Mouse (Mus musculus): ENCODE measurements around the gene Syde1. TPM values are rescaled to one million over a fixed set of nuclear protein-coding genes. Genes with fewer than 3 reads are reported as not detected.

Gene Syde1
- polyA plus RNA-seq, 1 experiment from 2014 or later = 13.8 TPM

DNA sequence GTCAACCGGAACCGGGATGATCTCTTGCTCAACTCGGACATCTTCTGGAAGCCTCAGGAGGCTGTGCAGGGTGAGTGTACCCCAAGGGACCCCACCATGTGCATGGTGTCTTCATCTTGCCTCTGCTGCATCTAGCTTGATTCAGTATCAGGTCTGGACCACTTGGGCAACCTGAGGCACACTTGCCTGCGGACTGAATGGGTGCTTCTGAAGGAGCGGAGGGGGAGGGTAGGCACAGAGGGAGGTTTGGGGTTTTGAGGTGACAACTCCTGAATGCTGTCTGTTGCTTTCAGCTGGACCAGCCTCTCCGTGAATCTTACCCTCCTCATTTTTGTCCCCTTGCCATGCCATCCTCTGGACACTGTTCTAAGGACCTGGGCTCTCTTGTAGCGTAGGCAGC, 10.6 kb downstream of the Syde1 start:
- ATAC-seq (replicated peaks; ENCODE audit: low FRiP score, low read depth) (no peak), DNase-seq (ENCODE audit: low spot score) (no peak)
- H3K9me3 ChIP-seq (replicated peaks; ENCODE audit: low read length) = no peaks in the 10 kb centered on the region
- H3K4me3 ChIP-seq (replicated peaks; ENCODE audit: low read depth, low read length) = no peak overlapping the region
- no peaks in the 10 kb centered on the region for H3K4me1 ChIP-seq (replicated peaks; ENCODE audit: insufficient read depth, low read length)
- H3K4me2 ChIP-seq (ENCODE audit: low read length) = no peak overlapping the region
- no peak overlapping the region for H3K27ac ChIP-seq
- peaks cover 67% of the 10 kb centered on the region for H3K36me3 ChIP-seq (ENCODE audit: insufficient read depth, low read length)
- WGBS = 92% methylated on average over 7 of the region's 7 CpGs
- no peak for TF ChIP-seq CTCF (IDR thresholded peaks at IDR 0.05; ENCODE audit: low read depth)
- no peaks in the 10 kb centered on the region for H3K27me3 ChIP-seq (ENCODE audit: insufficient read depth, low read length)
- H3K9ac ChIP-seq (ENCODE audit: low read depth, low read length) = no peak overlapping the region

DNA sequence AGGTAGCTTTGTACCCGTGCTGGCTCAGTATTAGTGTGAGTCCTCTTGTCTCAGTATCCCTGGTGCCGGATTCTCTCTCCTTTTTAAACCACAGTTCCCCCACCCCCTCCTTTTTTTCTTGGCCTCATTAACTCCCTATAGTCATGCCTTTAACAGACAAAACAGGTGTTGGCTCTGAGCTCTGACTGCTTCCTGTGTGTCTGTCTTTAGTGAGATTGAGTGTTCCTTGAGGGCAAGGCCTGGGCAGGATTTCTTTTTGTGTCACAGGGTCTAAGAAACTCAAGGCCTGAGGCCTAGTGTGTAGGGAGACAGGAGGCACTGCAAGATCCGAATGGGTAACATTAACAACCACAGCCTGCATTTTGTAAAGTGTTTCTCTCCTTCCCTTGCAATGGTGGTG, 13.6 kb downstream of the Syde1 start:
- no peaks in the 10 kb centered on the region for H3K9me3 ChIP-seq (replicated peaks; ENCODE audit: low read length)
- no peak overlapping the region for H3K4me2 ChIP-seq (ENCODE audit: low read length)
- ATAC-seq (replicated peaks; ENCODE audit: low FRiP score, low read depth) (no peak), DNase-seq (ENCODE audit: low spot score) (no peak)
- no peak for TF ChIP-seq CTCF (IDR thresholded peaks at IDR 0.05; ENCODE audit: low read depth)
- no peaks in the 10 kb centered on the region for H3K4me1 ChIP-seq (replicated peaks; ENCODE audit: insufficient read depth, low read length)
- no peak overlapping the region for H3K4me3 ChIP-seq (replicated peaks; ENCODE audit: low read depth, low read length)
- no peaks in the 10 kb centered on the region for H3K27me3 ChIP-seq (ENCODE audit: insufficient read depth, low read length)
- no peak overlapping the region for H3K27ac ChIP-seq
- H3K36me3 ChIP-seq (ENCODE audit: insufficient read depth, low read length) = peaks cover 38% of the 10 kb centered on the region; the same call in 1 of the 2 replicates
- 57% methylated on average over 3 of the region's 3 CpGs for WGBS
- H3K9ac ChIP-seq (ENCODE audit: low read depth, low read length) = no peak overlapping the region

DNA sequence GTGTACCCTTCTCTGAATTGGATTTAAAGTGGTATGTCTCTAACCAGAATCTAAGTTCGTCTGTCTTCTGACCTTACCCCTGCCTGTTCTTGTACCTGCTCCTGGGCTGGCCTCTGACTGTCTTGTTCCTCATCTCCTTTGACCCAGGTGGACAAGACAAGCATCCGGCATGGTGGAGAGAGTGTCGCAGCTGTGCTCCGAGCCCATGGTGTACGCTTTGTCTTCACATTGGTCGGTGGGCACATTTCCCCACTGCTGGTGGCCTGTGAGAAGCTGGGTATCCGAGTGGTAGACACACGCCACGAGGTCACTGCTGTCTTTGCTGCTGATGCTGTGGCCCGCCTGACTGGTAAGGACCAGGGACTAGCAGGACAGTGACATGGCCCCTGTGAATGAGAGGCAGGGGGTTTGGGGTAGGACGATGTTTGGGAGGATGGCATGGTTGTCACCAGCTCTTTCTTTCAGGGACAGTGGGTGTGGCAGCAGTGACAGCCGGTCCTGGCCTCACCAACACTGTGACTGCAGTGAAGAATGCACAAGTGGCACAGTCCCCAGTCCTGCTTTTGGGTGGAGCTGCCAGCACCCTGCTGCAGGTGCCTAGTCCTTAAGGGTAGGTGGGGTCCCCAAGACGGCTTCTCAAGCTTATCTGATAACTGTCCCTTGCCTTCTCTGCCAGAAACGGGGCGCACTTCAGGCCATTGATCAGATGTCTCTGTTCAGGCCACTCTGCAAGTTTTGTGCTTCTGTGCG, 15.2 kb downstream of the Syde1 start:
- H3K27ac ChIP-seq = no peak overlapping the region
- DNase-seq (ENCODE audit: low spot score) = no peak
- no peak overlapping the region for H3K4me2 ChIP-seq (ENCODE audit: low read length)
- H3K9ac ChIP-seq (ENCODE audit: low read depth, low read length) = no peak overlapping the region
- ATAC-seq (replicated peaks; ENCODE audit: low FRiP score, low read depth) = no peak
- TF ChIP-seq CTCF (IDR thresholded peaks at IDR 0.05; ENCODE audit: low read depth) = no peak
- no peak overlapping the region for H3K4me3 ChIP-seq (replicated peaks; ENCODE audit: low read depth, low read length)
- no peaks in the 10 kb centered on the region for H3K27me3 ChIP-seq (ENCODE audit: insufficient read depth, low read length)
- 95% methylated on average over 16 of the region's 16 CpGs for WGBS
- H3K4me1 ChIP-seq (replicated peaks; ENCODE audit: insufficient read depth, low read length) = no peaks in the 10 kb centered on the region
- peaks cover 35% of the 10 kb centered on the region; the same call in 1 of the 2 replicates for H3K36me3 ChIP-seq (ENCODE audit: insufficient read depth, low read length)
- H3K9me3 ChIP-seq (replicated peaks; ENCODE audit: low read length) = no peaks in the 10 kb centered on the region

DNA sequence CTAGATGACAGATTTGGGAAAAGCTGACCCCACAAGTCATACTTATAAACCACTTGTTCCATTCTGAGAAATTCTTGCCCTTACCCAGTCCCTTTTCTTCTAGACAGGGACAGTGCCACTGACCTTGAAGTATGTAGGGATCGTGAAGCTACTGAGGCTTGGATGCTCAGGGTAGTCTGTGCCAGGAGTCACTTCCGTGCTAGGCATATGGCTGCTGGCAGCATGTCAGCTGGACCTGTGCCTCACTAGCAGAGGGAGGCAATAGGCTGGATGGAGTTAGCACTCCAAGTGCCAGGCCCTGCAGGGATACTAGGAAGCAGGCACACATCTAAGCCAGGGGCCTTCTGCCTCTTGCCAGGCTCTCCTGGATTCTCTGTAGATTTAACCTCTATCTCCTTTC, 16.1 kb downstream of the Syde1 start:
- 66% methylated on average over 2 of the region's 2 CpGs for WGBS
- H3K4me3 ChIP-seq (replicated peaks; ENCODE audit: low read depth, low read length) = no peak overlapping the region
- TF ChIP-seq CTCF (IDR thresholded peaks at IDR 0.05; ENCODE audit: low read depth) = no peak
- peak overlapping the region; percentile 88; the same call in 1 of the 2 replicates for H3K4me2 ChIP-seq (ENCODE audit: low read length)
- peaks cover 29% of the 10 kb centered on the region; the same call in 1 of the 2 replicates for H3K36me3 ChIP-seq (ENCODE audit: insufficient read depth, low read length)
- no peaks in the 10 kb centered on the region for H3K9me3 ChIP-seq (replicated peaks; ENCODE audit: low read length)
- no peak for ATAC-seq (replicated peaks; ENCODE audit: low FRiP score, low read depth)
- no peak for DNase-seq (ENCODE audit: low spot score)
- no peak overlapping the region for H3K27ac ChIP-seq
- H3K4me1 ChIP-seq (replicated peaks; ENCODE audit: insufficient read depth, low read length) = no peaks in the 10 kb centered on the region
- no peak overlapping the region for H3K9ac ChIP-seq (ENCODE audit: low read depth, low read length)
- no peaks in the 10 kb centered on the region for H3K27me3 ChIP-seq (ENCODE audit: insufficient read depth, low read length)

DNA sequence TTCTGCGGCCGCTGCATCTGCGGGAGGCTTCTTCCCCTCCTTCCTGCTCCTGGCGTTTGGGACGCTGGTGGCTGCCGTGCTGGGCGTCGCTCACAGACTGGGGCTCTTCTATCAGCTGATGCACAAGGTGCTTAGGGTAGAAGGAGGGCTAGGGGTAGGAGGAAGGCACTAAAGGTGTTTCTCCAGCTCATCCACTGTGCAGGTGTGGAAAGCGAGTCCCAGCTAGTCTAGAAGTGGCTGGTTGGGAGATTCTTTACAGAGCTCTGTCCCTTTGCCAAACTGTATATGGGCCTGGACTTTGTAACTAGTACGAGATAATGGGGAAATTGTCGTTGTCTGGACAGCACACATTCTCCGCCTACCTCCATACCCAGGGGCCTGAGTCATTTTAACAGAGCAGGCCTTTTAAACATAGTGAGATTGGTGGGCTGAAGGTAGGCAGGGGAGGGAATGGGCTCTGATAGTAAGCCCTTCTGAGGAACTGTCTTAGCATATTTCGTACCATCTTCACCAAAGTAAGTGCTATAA, 16.6 kb downstream of the Syde1 start:
- H3K9me3 ChIP-seq (replicated peaks; ENCODE audit: low read length) = no peaks in the 10 kb centered on the region
- WGBS = 13% methylated on average over 13 of the region's 13 CpGs
- peak overlapping the region; percentile 95 for H3K27ac ChIP-seq
- peak overlapping the region; percentile 65 for H3K4me3 ChIP-seq (replicated peaks; ENCODE audit: low read depth, low read length)
- no peaks in the 10 kb centered on the region for H3K27me3 ChIP-seq (ENCODE audit: insufficient read depth, low read length)
- no peaks in the 10 kb centered on the region for H3K4me1 ChIP-seq (replicated peaks; ENCODE audit: insufficient read depth, low read length)
- H3K36me3 ChIP-seq (ENCODE audit: insufficient read depth, low read length) = 0 out of 2 replicates have a peak, but pooled peaks cover 26% of the 10 kb centered on the region
- no peak for TF ChIP-seq CTCF (IDR thresholded peaks at IDR 0.05; ENCODE audit: low read depth)
- peak overlapping the region; percentile 88 for H3K4me2 ChIP-seq (ENCODE audit: low read length)
- peak; percentile 23 for ATAC-seq (replicated peaks; ENCODE audit: low FRiP score, low read depth)
- no peak for DNase-seq (ENCODE audit: low spot score)
- H3K9ac ChIP-seq (ENCODE audit: low read depth, low read length) = peak overlapping the region; percentile 79

DNA sequence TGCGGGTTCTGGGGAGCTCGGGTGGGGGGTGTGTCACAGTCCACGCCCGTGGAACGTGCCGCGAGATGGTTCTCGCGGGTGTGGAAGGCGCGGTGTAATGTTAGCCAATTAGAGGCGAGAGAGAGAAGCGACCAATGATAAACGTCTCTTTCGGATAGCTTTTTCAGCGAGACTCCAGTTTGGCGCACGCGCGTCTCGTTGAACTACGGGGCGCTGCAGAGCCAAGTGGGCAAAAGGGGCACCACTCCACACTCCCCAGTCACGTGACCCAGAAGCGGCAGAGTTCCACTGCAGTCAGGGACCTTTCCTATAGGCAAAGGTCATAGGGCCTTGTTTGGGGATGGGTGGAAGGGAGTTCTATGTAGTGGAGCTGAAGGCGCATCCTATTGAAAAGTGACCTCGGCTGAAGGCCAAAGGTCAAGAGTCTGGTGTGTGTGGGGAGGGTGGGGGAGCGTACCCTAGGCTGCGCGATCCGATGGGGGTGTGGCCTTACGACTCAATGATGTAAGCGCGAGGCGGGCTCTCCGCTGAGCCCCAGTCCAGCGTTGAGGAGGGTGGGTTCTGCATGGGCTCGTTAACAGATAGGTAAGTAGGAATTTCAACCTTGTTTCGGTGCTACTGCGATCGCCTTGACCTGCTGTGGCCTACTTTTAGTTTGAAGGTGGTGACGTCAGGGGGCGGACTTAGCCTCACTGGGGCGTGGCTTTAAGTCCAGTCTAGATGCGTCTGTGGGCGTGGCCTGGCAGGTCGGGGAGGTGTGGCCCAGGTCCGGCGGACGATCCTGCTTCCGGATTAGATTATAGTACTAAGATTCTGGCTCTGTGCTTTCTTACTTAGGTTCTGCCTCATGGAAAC, 17.3 kb downstream of the Syde1 start, which contains the start of gene Ilvbl:
Gene Ilvbl (plus strand): TSS at position 97 of the 855 bp plus-strand sequence.
- ATAC-seq (replicated peaks; ENCODE audit: low FRiP score, low read depth) = peak; percentile 92

More for the DNA sequence above, 17.3 kb downstream of the Syde1 start, which contains the start of gene Ilvbl:
- Histone ChIP-seq H3K4me3 (replicated peaks; ENCODE audit: low read depth, low read length) (peak within 1 kb of the TSS; percentile 65), H3K4me1 (replicated peaks; ENCODE audit: insufficient read depth, low read length) (no peaks in the 10 kb centered on the region), H3K27ac (peak within 1 kb of the TSS; percentile 95), H3K4me2 (ENCODE audit: low read length) (peak within 1 kb of the TSS; percentile 88), H3K36me3 (ENCODE audit: insufficient read depth, low read length) (0 out of 2 replicates have a peak, but pooled peaks cover 19% of the 10 kb centered on the region), H3K9ac (ENCODE audit: low read depth, low read length) (peak within 1 kb of the TSS; percentile 79), H3K27me3 (ENCODE audit: insufficient read depth, low read length) (no peaks in the 10 kb centered on the region), H3K9me3 (replicated peaks; ENCODE audit: low read length) (no peaks in the 10 kb centered on the region)
- TF ChIP-seq CTCF (IDR thresholded peaks at IDR 0.05; ENCODE audit: low read depth) = 0 out of 2 replicates have a peak, but pooled peaks have one; percentile 32
- peak; percentile 98 for DNase-seq (ENCODE audit: low spot score)
- under 1% methylated on average over 51 of the region's 51 CpGs for WGBS
